Mouse (Mus musculus) forebrain, embryonic 16.5 days (tissue): Measurements from ENCODE around the gene Nrxn3. TPM values are rescaled to one million over a fixed set of nuclear protein-coding genes. Genes with fewer than 3 reads are reported as not detected.

Source experiments
- ATAC-seq: fragments of 200-750 bp; cut with Nextera tagmentation; 2 replicates; pipeline ENCODE4 v1.8.0; 2017; ENCODE audit warnings: mild to moderate bottlenecking, moderate library complexity
- H3K27ac ChIP-seq: fragments of 300-500 bp; sonication (generic); 2 replicates; pipeline ENCODE4 v1.5.1; 2014; ENCODE audit warnings: low read length, control low read depth
- H3K27me3 ChIP-seq: fragments of 300-500 bp; sonication (generic); replicated peaks from 2 replicates; pipeline ENCODE4 v1.6.1; 2014; ENCODE audit warnings: low read length; ENCODE audit not compliant: control insufficient read depth, insufficient read depth
- H3K36me3 ChIP-seq: fragments of 300-500 bp; sonication (generic); 2 replicates; pipeline ENCODE4 v1.6.1; 2014; ENCODE audit not compliant: control insufficient read depth, insufficient read depth
- H3K4me1 ChIP-seq: fragments of 300-500 bp; sonication (generic); replicated peaks from 2 replicates; pipeline ENCODE4 v1.6.1; 2014; ENCODE audit warnings: low read length; ENCODE audit not compliant: control insufficient read depth, insufficient read depth
- H3K4me2 ChIP-seq: fragments of 300-500 bp; sonication (generic); 2 replicates; pipeline ENCODE4 v1.6.1; 2014; ENCODE audit warnings: mild to moderate bottlenecking, low read length, control low read depth
- H3K4me3 ChIP-seq: fragments of 300-500 bp; sonication (generic); replicated peaks from 2 replicates; pipeline ENCODE4 v1.5.1; 2014; ENCODE audit warnings: mild to moderate bottlenecking, low read length, control low read depth
- H3K9ac ChIP-seq: fragments of 300-500 bp; sonication (generic); replicated peaks from 2 replicates; pipeline ENCODE4 v1.6.1; 2014; ENCODE audit warnings: low read depth, low read length, control low read depth
- H3K9me3 ChIP-seq: fragments of 300-500 bp; sonication (generic); 2 replicates; pipeline ENCODE4 v1.6.1; 2016; ENCODE audit warnings: low read length; ENCODE audit not compliant: control insufficient read depth
- WGBS: fragments of 180-500 bp; shearing (Covaris S2); extraction: QIAGEN DNeasy Blood & Tissue Kit; methylation state at CpG from one replicate; pipeline ENCODE4 v1.1.7; 2014; 5-methylcytosine and 5-hydroxymethylcytosine counted together
- polyA plus RNA-seq: library from polyadenylated mRNA; unstranded; fragments of >200 nt; fragmentation: Nextera tagmentation; extraction: Ambion mirVana; gene quantifications from 2 replicates; pipeline ENCODE4 v1.2.1, GENCODE M21; 2015

The Nrxn3 gene
- polyA plus RNA-seq, 1 experiment from 2014 or later, result 117 TPM

- 94% methylated on average over 3 of the region's 3 CpGs for WGBS
- no peak for ATAC-seq
- Histone ChIP-seq H3K4me1 (no peaks in the 10 kb centered on the region), H3K27ac (no peak overlapping the region), H3K27me3 (no peaks in the 10 kb centered on the region), H3K9me3 (no peaks in the 10 kb centered on the region), H3K4me2 (no peak overlapping the region), H3K9ac (no peak overlapping the region), H3K36me3 (no peaks in the 10 kb centered on the region), H3K4me3 (no peak overlapping the region)
These were observed 561.7 kb downstream of the Nrxn3 start for GRCm38 (mm10) chr12:89284412-89284811.

GRCm38 (mm10) chr12:89287037-89287436 lies 564.4 kb downstream of the Nrxn3 start:
- no peak for ATAC-seq
- H3K27ac ChIP-seq, result no peak overlapping the region
- no peak overlapping the region for H3K4me3 ChIP-seq
- no peak overlapping the region for H3K9ac ChIP-seq
- H3K4me1 ChIP-seq, result peaks cover 2% of the 10 kb centered on the region; the same call in 1 of the 2 replicates
- 62% methylated on average over 4 of the region's 4 CpGs for WGBS
- no peaks in the 10 kb centered on the region for H3K9me3 ChIP-seq
- H3K4me2 ChIP-seq, result no peak overlapping the region
- no peaks in the 10 kb centered on the region for H3K27me3 ChIP-seq
- H3K36me3 ChIP-seq, result no peaks in the 10 kb centered on the region

GRCm38 (mm10) chr12:89289589-89290274 lies 567.1 kb downstream of the Nrxn3 start:
- H3K9ac ChIP-seq, result no peak overlapping the region
- H3K4me1 ChIP-seq, result peaks cover 2% of the 10 kb centered on the region; the same call in 1 of the 2 replicates
- 55% methylated on average over 4 of the region's 4 CpGs for WGBS
- H3K27me3 ChIP-seq, result no peaks in the 10 kb centered on the region
- H3K27ac ChIP-seq, result no peak overlapping the region
- no peaks in the 10 kb centered on the region for H3K36me3 ChIP-seq
- H3K4me2 ChIP-seq, result no peak overlapping the region
- no peaks in the 10 kb centered on the region for H3K9me3 ChIP-seq
- no peak overlapping the region for H3K4me3 ChIP-seq
- peak; percentile 77 for ATAC-seq

GRCm38 (mm10) chr12:89290736-89291574 lies 568.3 kb downstream of the Nrxn3 start:
- no peaks in the 10 kb centered on the region for H3K9me3 ChIP-seq
- no peak overlapping the region for H3K4me2 ChIP-seq
- no peaks in the 10 kb centered on the region for H3K27me3 ChIP-seq
- H3K9ac ChIP-seq, result no peak overlapping the region
- WGBS, result 21% methylated on average over 4 of the region's 4 CpGs
- H3K4me3 ChIP-seq, result no peak overlapping the region
- ATAC-seq, result no peak
- peaks cover 2% of the 10 kb centered on the region; the same call in 1 of the 2 replicates for H3K4me1 ChIP-seq
- H3K27ac ChIP-seq, result no peak overlapping the region
- no peaks in the 10 kb centered on the region for H3K36me3 ChIP-seq

GRCm38 (mm10) chr12:89302011-89302410 lies 579.3 kb downstream of the Nrxn3 start:
- H3K27me3 ChIP-seq, result no peaks in the 10 kb centered on the region
- no peaks in the 10 kb centered on the region for H3K4me1 ChIP-seq
- peak; percentile 40; the same call in 1 of the 2 replicates for ATAC-seq
- no peak overlapping the region for H3K4me3 ChIP-seq
- H3K9ac ChIP-seq, result no peak overlapping the region
- 40% methylated on average over 4 of the region's 4 CpGs for WGBS
- H3K4me2 ChIP-seq, result no peak overlapping the region
- no peak overlapping the region for H3K27ac ChIP-seq
- H3K36me3 ChIP-seq, result no peaks in the 10 kb centered on the region
- no peaks in the 10 kb centered on the region for H3K9me3 ChIP-seq

- no peaks in the 10 kb centered on the region for H3K9me3 ChIP-seq
- WGBS, result 79% methylated on average over 1 of the region's 1 CpGs
- no peaks in the 10 kb centered on the region for H3K27me3 ChIP-seq
- ATAC-seq, result no peak
- H3K36me3 ChIP-seq, result no peaks in the 10 kb centered on the region
- no peak overlapping the region for H3K4me3 ChIP-seq
- no peak overlapping the region for H3K9ac ChIP-seq
- H3K4me1 ChIP-seq, result no peaks in the 10 kb centered on the region
- H3K4me2 ChIP-seq, result no peak overlapping the region
- no peak overlapping the region for H3K27ac ChIP-seq
These were observed 587.5 kb downstream of the Nrxn3 start for GRCm38 (mm10) chr12:89310200-89310599.

GRCm38 (mm10) chr12:89312586-89312985 lies 589.9 kb downstream of the Nrxn3 start:
- Histone ChIP-seq H3K36me3 (no peaks in the 10 kb centered on the region), H3K27ac (no peak overlapping the region), H3K4me2 (no peak overlapping the region), H3K9me3 (no peaks in the 10 kb centered on the region), H3K4me1 (no peaks in the 10 kb centered on the region), H3K27me3 (no peaks in the 10 kb centered on the region), H3K4me3 (no peak overlapping the region), H3K9ac (no peak overlapping the region)
- WGBS, result 37% methylated on average over 1 of the region's 1 CpGs
- no peak for ATAC-seq

- no peak for ATAC-seq
- 41% methylated on average over 8 of the region's 8 CpGs for WGBS
These were observed 603.3 kb downstream of the Nrxn3 start for GRCm38 (mm10) chr12:89325864-89326560.

More at GRCm38 (mm10) chr12:89325864-89326560, 603.3 kb downstream of the Nrxn3 start:
- Histone ChIP-seq H3K4me2 (no peak overlapping the region), H3K27me3 (no peaks in the 10 kb centered on the region), H3K4me3 (no peak overlapping the region), H3K36me3 (no peaks in the 10 kb centered on the region), H3K9ac (no peak overlapping the region), H3K27ac (no peak overlapping the region), H3K4me1 (no peaks in the 10 kb centered on the region), H3K9me3 (no peaks in the 10 kb centered on the region)
